Mouse (Mus musculus): Measurements from ENCODE around the gene Adam12.
A peak's percentile ranks its signal among the peaks of the same experiment; 100 is the strongest.

The Adam12 gene

DNA sequence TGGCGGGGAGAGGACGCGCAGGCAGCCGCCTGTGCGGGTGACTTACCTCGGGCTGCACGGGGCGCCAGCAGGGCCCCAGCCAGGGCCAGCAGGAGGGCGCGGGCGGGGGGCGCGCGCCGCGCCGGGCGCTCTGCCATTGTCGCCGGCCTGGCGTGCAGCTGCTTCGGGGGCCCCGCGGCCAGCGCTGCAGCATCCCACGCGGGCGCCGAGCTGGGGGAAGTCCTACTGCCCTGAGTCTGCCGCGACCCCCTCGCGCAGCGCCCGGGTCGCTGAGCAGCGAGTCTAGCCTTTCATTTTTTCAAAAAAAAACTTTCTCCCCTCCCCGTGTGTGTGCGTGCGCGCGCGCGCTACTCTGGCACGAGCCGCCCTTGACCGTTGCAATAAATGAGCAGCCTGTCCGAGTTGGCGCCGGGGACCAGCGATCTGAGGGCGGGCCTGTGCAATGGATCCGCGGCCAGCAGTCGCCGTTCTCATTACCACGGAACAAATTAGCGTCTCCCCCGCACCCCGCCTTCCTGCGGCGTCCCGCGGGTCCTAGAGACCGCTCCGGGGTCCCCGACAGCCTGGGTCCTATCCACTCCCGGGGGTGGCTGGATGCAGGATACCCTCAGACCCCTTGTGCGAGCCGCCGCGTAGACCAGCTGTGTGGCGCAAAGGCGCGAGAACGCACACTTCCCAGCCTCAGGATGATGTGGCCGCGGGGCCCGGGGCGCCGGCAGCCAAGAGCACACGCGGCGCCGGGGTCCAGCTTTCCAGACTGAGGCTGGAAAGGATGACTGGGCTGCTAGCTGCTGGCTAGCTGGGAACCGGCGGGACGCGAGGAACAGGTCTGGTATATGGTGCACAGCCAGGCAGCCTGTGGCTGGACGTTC lies 7.0 kb downstream of the Adam12 start:
- DNase-seq = peak; percentile 32

DNA sequence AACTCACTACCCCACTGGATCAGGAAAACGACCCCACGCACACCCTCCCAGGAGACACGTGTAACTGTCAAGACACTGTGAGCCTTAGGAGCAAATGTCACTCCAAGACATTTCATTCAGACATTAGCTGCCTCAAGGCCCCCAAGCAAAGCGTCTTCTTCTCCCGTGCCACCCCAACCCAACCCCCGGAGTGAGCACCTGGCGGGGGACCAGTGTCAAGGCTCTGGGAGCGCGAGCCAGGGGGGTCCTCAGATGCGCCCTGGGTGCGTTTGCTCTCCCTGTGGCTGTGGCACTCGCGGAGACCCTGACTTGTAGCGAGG lies 7.6 kb downstream of the Adam12 start:
- DNase-seq = no peak

DNA sequence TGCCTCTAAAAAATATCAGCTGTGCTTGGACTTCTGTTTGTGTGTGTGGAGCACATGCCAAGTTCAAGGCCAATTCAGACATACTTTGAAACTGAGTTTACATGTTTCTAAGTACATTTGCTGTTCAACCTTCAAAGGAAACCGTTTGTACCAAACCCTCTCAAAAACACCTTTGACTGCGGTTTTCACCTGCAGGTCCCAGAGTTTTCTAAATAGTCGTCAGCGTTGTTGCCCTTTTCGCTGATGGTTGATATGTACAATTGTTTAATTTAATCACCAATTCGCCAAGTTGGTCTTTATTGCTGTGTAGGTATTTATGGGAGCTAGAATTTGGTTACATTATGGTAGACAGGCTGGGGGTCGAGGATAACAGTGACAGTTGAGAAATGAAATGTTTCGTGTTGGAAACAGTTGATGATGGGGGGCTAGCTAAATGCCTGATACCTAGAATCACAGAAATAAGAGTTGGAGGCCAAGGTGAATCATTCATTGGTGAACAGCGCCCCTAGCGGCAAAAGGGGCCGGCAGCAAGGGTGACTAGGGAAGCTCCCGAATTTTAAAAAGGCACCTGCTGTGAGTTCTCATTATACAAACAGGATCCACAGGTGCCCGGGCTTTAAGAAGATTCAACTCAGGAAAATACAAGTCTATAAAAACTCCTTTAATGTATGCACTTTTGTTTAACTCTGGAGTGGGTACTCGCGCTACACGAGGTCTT lies 8.3 kb downstream of the Adam12 start:
- peak; percentile 78 for DNase-seq

DNA sequence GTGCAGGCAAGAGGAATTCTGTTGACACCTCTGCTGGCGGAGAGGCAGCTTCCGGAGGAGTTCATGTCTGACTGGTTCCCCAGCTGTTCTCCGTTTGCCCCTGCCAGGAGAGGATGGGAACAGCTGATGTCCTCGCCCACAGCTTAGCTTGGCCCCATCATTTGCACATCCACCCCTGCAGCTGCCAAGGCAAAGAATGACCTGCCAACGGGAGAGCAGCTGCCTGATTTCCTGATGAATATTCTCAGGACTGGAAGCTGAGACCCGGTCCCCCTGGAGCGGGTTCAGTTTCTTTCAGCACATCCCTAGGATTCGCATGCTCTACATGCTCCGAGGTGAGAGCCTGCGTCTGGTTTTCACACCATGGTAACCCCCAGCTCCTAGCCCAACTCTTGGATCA lies 24.0 kb downstream of the Adam12 start:
- no peak for DNase-seq

DNA sequence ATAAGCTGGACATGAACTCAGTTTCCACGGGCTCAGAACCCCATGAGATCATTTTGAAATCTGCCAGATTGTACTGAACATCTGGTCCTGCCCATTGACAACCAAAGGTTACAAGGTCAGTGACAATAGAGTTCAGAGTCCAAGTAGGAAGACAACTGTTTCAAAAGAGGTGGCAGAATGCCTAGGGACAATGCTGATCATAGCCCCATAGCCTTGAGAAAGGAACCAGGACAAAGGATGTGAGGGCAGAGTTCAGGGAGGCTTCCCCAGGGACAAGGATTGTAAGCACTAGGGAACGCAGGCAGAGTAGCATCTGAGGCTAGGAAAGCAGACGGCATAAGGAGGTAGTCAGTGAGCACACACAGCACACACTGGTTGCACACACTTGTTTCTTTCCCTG lies 38.9 kb downstream of the Adam12 start:
- peak; percentile 27 for DNase-seq

DNA sequence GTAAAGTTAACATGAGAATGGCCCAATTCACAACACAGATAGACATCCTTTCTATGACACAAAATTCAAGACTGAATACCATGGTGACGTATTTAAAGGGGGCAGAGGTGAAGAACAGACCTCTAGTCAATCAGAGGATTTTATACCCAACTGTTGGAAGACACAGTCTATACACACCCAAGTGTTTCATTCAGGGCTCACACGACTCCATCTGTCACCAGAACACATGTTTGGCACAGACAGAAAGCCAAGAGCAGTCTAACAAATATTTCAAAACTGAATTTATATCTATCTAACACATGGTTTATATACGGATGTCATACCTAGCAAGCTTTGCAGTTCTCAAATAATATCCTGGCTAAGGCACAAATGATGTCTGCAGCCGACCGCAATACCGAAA lies 41.8 kb downstream of the Adam12 start:
- DNase-seq = no peak

DNA sequence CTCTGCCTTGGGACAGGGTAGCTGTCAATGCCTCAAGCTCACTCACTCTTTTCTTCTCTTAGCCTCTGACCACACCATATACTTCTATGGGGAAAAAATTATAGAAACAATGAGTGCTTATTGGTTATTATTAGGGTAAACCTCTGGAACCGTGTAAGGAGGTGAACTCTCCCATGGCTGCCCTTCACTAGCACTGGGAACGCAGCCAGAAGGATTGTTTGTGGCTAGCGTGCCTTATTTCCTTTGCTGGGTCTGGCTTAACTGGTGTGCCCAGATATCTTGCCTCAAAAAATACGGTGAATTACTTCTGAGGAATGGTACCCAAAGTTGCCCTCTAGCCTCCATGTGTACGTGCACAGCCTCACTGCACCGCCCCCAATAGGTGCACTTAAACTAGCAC lies 43.4 kb downstream of the Adam12 start:
- peak; percentile 42 for DNase-seq

DNA sequence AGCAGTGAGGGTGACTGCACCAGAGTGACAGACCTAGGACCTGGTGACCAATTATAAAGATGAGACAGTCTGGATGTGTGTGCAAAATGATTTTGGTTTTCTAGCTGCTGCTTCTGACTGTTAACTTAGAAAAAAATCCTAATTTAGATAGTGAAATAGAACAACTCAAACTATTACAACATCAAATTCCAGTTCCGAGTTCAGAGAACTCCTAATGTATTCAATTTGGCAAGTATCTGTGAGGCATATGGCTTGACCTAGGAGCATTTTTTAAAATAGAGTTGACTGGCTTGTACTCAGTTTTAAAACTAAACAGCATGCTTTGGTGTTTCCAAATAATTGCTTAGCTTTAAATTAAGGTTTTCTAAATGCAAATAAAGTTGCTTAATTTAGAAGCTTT lies 44.0 kb downstream of the Adam12 start:
- no peak for DNase-seq

DNA sequence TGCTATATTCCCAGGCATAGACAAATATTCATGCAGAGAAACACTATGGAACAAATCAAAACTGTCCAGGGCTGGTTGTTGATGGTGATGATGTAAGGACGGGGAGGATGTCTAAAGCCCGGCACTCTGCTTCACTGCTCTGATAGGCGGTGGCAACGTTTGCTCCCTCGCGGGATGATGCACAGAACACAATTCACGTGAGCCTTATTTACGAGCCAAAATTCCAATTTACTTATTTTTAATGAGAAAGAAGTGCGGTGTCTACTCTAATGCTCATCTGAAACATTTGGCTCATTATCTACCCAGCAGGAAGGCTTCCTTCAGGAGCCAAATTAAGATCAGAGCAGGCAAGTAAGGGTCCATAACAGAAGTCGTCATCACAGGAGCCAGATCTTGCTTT lies 45.4 kb downstream of the Adam12 start:
- DNase-seq = no peak

DNA sequence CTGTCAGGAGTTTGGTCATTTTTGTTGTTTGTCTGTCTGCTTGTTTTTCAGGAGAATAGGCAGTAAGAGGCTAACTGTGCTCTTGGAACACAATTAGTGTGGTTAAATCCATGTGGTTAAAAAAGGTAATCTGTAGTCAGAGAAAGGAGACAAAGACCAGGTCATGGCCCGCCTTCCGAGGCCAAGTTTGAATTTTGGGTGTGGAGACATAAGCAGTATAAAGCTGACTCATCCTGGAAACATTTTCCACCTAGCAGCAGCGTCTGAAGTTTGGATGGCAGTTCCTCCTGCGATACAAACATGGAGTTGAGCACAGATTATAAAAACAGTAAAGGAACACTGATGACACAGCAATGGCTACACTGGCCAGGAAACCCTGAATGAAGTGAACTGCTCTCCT lies 46.2 kb downstream of the Adam12 start:
- peak; percentile 54 for DNase-seq

DNA sequence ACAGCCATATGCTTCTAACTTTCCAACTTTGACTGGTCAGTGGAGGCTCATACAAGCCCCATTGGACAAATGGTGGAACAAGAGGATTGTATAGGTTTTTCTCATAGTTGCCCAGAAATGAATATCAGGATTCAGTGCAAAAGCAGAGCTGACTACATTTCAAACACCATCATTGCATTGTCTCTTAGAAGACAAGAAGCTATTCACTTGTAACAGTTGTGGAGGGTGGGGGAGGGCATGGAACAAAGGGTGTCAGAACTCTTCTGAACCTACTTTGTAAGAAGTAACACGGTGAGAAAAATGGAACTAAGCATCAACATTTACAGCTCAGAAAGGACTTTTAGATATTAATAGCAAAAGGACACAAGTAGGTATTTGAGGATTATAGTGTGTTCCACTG lies 50.2 kb downstream of the Adam12 start:
- DNase-seq = no peak

DNA sequence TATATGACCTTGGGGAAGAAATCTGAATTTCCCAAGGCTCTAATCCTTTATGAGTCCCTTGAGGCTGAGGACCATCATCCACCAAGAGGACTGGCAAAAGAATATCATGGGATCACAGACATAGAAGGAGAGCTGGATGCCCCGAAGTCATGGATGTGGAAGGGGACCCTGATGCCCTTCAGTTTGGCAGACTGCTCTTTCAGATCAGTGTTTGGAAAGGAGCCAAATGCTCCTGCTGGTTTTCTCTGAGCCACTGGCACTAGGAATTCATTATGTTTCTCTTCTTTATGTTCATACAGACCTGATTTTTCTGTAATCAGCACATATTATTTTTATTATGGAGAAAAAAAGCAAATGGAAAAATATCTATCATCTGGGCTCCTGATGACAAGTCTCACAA lies 50.9 kb downstream of the Adam12 start:
- DNase-seq = no peak

DNA sequence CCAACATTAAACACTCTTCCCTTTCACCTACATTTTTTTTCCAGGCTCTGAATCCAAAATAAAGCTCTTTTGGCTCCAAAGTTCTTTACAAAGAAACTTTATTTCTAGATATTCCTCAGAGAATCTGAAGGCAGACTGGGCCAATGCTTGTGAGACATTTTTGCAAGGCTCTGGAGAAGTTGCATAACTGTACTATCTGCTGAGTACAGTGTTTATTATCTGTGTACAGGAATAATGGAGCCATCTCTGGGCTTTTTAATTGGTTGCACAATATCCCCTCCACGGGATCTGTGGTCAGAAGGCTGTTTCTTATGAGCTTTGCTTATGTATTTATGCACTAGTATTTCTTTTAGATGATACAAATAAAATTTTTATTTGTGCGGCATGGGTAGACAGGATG lies 54.9 kb downstream of the Adam12 start:
- no peak for DNase-seq

DNA sequence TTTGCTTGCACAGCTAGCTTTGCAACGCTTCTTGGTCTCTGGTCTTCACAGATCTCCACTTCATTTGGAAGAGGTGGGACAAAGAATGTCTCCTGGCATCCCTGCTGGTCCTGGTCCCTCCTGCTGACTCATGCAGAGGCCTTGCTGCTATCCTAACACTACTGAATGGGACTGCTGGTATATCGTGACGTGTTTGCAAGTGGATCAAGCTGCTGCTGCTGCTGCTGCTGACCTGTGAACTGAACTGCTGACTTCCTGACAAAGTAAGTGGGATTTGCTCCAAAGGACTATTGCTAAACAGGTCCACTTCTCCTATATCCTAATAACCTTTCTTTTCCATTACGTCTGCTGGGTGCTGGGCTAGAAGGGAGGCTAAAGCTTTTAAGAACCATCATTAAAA lies 56.7 kb downstream of the Adam12 start:
- DNase-seq = no peak

DNA sequence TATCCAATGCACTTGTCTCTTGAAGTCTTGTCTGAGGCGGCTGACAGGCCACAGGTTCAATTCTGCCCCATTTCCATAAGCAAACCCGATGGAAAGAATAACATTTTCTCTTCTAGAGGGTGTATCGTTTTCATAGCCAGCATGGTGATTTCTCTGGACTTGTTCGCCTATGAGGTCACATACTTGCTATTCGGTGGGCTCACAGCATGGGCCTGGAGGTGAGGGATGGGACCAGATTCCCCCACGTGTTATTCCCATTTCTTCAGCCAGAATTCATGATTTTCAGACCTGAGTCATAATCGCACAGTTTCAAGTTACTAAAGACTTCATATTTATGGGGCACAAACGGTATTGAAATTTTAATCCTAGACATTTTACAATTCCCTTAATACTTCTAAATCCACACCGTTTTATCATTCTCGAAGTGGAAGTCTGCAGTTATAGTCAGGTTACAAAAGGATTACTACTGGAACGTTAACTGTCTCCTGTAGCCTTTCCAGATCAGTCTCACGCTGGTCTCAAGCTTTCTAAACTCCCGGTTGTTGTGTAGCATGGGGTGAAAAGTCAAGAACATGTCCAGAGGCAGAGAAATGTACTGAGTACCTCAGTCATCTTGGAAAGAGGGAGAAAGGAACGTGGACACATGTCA lies 58.4 kb downstream of the Adam12 start:
- no peak for DNase-seq

DNA sequence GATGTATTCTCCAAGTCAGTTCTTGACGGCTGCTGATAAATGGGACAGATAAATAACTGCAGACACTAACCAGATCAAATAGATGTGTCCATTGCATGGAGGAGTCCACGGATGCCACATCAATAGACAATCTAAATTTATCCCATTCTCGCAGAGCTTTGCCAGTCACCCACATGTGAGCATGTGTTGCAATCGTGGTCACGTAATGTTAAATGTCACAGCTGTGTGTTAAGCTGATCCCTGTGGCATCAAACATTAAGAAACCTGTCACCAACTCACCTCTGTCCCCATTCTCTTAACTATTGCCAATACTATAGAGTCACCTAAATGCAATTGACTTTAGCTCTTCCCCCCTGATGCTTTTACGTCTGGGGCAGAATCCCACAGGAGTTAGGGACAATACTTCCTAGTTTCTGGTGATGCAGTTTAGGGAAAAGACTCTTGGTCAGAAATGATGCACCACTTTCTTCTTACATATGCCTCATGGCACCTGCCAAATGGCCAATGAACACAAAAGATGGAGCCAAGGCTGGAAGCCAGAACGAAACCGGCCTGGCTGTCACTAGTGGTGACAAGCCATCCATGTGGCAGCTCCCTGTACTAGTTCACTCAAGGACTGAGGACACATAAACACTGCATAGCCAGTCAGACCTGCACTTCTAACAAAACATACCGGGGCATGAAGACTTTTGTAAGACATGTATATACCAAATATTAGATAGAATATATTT lies 61.6 kb downstream of the Adam12 start:
- DNase-seq = no peak

DNA sequence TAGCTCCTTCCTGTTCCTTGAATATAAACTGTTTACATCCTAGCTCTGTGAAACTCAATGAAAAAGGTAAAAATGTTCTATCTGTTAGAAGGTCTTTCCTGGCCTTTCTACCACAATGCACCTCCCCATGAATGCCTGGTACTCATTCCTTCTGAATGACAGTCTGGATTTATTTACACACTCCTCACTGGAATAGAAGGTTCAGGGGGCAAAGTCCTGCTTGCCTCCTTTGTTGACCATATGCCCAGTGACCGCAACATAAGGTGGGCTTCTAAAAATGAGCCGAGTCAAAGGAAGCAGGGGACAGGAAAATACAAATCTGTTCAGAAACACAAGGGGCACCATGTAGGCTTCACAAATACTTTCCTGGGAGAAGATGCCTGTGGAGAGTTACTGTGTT lies 62.2 kb downstream of the Adam12 start:
- no peak for DNase-seq

DNA sequence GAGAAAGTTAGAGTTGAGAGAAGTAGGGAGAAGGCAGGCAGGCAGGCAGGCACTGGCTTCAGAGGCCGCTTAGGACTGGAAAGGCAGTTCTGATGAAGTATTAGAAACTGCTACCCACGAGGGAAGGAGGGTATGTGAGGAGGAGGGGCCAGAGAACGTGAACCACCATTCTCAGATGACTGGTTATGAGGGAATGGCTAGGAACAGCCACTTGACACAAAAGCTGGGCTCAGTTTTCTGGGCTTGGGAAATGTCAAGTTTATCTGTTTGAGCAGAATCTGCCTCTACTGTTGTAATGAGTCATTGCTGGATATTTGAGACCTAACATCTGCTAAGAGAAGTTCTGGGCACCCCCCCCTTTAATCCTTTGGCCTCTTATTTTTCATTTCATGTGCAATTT lies 64.4 kb downstream of the Adam12 start:
- peak; percentile 15 for DNase-seq

DNA sequence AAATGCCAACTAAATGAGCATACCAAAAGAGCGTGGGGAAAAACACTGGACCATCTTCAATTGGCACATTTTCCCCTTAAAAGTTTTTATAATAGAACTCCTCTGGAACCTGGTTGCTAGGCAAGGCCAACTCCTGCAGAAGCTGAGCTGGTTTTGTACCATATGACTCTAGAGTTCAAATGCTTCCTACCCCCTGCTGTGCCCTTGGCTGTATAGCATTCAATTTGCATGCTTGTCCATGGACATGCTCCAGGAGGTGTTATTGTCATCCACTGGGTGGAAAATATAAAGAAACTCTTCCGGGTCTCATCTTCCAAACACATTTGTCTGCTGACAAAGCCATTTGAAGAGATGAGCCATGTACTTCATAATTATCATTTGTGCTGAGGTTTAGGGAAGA lies 68.2 kb downstream of the Adam12 start:
- no peak for DNase-seq

DNA sequence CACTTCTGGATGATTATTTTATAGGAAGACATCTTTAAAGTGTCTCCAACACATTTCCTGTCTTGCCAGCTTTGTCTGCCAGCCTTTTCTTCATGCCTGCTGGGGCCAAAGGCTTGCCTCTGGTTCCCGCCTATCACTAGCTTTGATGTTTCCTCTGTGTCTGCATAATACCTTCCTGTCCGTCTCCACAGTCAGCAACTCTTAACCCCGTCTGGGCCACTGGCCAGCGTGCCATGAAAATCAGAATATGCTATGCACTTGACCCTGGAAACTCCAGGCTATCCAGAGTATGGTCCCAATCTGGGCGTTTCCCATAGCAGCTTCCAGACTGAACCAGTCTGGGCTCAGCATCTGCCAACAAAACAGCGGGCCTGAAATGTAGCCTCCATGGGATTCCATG lies 69.1 kb downstream of the Adam12 start:
- DNase-seq = peak; percentile 6

DNA sequence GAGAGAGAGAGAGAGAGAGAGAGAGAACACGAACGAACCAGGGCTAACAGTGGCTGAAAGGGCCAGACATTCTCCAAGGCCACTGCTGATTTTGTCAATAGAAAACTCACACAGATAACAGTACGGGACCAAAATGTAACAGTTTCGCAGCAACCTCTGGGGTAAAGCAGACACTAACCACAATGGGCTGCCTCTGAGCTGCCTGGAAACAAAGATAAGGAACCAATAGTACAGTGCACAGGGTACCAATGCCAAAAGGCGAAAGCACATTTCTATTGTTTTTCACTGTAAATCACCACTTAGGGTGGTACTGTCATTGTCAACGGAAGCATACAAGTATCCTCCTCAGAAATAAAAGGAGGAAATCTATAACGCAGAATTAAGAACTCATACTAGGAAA lies 72.3 kb downstream of the Adam12 start:
- DNase-seq = no peak

DNA sequence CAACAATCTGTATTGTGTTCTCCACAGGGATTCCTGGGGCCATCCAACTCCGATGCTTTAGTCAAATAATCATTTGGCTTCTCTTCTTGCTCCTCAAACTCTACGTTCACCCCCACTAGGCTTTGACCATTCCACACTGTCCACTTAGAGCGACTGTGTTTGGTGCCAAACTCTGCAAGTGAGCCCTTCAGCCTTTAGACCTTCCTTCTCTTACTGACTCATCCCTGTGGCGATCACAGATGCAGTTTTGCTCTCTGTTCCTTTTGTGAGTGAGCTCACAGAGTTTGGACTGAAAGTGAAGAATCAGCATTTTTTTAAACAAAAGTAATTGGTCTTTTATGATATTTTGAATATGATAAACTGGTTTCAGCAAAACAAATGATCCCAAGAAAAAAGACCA lies 80.6 kb downstream of the Adam12 start:
- DNase-seq = no peak

DNA sequence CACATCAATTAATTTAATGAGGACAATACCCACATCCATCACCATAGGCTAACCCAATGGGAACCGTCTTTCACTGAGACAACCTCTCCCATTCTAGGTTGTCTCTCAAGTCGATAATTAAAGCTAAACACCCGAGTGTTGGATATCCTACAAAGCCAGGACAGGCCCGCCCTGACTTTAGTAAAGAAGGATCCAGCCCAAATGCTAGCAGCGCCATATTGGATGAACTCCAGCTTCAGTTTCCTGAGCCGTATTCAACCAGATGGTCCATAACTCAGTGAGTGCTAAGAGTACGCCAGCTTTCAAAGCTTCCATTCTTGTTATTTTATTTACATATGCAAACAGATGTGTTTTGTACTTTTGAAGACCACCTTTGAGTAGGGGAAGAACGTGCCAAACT lies 81.6 kb downstream of the Adam12 start:
- DNase-seq = no peak

DNA sequence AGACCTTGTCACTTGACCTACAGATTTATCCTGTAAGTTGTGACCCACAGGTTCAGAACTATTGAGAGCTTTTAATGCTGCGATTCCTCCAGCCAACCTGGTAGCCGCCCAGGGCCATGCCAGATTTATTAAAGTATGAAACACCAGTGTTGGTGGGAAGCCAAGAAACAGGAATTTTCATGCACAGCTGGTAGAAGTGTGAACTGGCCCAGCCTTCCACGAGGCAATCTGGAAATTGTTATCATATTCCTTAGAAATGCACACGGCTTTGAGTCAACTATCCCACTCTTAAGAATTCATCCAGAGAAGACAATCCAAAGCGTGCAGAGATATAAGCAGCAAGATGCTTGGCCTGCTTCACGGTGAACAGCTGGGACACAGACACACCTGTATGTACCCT lies 82.6 kb downstream of the Adam12 start:
- no peak for DNase-seq

All from kidney, adult 9 months (tissue).